Mouse (Mus musculus): ENCODE measurements around the gene Sod3. TPM values are rescaled to one million over a fixed set of nuclear protein-coding genes. Genes with fewer than 3 reads are reported as not detected.

Sod3 gene
- total RNA-seq, 2 experiments from 2014 or later, result 0.30 TPM; not detected in 1

DNA sequence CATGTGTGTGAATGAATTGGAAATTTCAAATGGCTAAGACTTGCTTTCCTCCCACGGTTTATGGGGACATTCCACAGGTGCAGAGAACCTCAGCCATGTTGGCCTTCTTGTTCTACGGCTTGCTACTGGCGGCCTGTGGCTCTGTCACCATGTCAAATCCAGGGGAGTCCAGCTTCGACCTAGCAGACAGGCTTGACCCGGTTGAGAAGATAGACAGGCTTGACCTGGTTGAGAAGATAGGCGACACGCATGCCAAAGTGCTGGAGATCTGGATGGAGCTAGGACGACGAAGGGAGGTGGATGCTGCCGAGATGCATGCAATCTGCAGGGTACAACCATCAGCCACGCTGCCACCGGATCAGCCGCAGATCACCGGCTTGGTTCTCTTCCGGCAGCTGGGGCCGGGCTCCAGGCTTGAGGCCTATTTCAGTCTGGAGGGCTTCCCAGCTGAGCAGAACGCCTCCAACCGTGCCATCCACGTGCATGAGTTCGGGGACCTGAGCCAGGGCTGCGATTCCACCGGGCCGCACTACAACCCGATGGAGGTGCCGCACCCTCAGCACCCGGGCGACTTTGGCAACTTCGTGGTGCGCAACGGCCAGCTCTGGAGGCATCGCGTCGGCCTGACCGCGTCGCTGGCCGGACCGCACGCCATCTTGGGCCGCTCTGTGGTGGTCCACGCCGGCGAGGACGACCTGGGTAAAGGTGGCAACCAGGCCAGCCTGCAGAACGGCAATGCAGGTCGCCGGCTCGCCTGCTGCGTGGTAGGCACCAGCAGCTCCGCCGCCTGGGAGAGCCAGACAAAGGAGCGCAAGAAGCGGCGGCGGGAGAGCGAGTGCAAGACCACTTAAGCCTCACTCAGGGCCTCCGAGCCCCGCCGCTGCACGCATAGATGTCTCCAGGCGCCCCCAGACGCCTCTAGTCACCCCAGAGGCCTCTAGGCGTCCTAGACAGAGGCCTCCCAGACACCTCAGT is 4.6 kb downstream of the Sod3 start:
- no peak for ATAC-seq (replicated peaks; ENCODE audit: low FRiP score, poor library complexity, severe bottlenecking)

- no peak for ATAC-seq (replicated peaks; ENCODE audit: low FRiP score, poor library complexity, severe bottlenecking)
Measured at GRCm38 (mm10) chr5:52370901-52371300, 7.3 kb downstream of the Sod3 start.

DNA sequence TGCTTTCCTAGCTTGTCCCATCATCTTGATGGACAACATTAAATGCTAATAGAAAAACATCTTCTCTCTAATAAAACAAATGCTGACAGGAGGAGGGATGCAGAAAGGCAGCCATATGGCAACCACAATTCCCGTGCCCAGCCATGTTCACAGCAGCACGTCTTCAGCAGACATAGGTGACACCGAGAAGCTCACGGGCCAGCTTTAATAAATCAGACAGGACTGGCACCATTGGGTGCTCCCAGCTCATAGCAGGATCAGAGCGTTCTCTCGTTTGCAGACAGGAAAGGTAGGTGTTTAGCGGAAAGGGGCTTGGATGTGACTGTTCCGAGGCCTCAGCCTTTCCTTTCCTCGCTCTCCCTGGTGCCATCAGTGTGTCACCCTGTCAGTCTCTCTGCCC is 12.3 kb downstream of the Sod3 start:
- ATAC-seq (replicated peaks; ENCODE audit: low FRiP score, poor library complexity, severe bottlenecking), result no peak

DNA sequence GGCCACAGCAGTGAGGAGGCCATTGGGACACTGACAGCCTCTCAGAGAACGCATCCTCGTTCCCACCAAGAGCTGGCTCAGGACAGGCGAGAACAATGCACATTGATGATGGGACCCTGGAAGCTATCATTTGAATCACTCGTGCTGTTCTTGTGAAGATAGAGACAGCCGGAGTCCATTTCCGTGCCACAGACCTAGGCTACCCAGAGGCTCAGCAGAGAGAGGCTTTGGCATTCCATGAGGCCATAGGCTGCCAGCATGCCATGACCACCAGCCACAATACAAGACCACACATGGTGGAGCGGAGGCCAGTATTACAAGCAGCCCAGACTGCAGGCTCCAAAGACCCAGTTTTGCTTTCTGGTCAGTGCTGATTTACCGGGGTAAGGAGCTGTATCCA is 19.2 kb downstream of the Sod3 start:
- no peak for ATAC-seq (replicated peaks; ENCODE audit: low FRiP score, poor library complexity, severe bottlenecking)

- ATAC-seq (replicated peaks; ENCODE audit: low FRiP score, poor library complexity, severe bottlenecking), result no peak
Measured at GRCm38 (mm10) chr5:52383748-52384147, 20.2 kb downstream of the Sod3 start.

GRCm38 (mm10) chr5:52386016-52386415 is 22.4 kb downstream of the Sod3 start:
- no peak for ATAC-seq (replicated peaks; ENCODE audit: low FRiP score, poor library complexity, severe bottlenecking)

DNA sequence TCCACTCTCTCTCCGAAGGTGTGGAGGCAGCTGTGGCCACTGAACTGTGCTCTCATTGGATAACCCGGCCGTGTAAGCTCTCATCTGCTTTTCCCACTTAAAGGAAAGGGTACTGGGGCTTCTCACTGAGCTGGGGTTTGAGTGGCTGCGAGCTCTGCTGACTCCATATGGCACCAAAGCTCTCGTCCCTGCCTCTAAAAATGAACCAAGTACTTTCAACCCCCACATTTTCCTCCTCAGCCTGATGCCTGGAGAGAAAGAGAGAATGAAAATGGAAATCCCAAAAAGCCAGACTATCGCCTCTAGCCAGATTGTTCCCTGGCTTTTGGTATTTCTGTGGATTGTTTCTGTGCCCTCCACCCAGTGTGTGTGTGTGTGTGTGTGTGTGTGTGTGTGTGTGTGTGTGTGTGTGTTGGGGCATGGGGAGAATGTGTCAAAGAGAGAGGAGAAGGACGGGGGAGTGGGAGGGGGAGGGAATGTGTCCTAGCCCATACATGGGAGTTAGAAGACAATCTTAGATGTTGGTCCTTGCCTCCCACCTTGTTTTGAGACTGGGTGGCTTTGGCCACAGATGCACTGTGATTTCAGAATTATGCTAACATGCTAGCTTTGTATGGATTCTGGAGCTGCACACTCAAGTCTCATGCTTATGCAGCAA is 24.6 kb downstream of the Sod3 start:
- no peak for ATAC-seq (replicated peaks; ENCODE audit: low FRiP score, poor library complexity, severe bottlenecking)

DNA sequence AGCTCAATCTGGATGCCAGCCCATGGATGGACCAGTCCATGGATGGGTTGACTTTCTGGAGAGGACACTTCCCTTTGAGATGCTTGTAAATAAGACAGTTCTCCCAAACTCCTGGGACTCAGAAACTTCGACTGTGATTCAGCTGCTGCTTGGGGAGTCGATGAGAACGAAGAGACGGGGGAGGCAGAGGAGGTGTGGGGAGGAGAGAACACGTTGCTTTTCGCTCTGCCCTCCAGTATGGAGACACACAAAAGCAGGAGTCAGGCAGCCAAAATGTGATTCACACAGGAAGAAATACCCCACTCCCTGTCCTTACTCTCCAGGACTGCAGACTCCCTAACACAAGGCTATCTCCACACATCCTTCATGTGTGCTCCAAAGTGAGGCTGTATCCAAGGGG is 26.8 kb downstream of the Sod3 start:
- no peak for ATAC-seq (replicated peaks; ENCODE audit: low FRiP score, poor library complexity, severe bottlenecking)

- ATAC-seq (replicated peaks; ENCODE audit: low FRiP score, poor library complexity, severe bottlenecking), result no peak
Measured at GRCm38 (mm10) chr5:52391471-52391870, 27.9 kb downstream of the Sod3 start.

DNA sequence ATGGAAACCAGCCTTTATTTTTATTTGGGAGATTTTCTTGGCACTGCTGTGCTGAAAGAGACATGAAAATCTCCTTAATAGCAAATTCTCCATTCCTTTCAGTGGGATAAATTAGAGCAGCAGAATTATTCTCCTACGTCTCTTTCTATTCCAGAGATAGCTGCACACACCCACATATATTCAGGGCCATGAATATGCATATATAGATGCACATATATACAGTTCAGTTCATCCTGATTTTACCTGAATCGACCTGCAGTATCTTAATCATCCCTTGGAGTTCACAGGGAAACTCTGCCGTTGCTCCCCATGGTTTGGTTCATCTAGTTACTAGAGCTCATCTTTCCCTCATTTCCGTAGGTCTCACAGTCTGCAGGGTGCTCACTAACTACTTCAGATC is 30.2 kb downstream of the Sod3 start:
- no peak for ATAC-seq (replicated peaks; ENCODE audit: low FRiP score, poor library complexity, severe bottlenecking)

- ATAC-seq (replicated peaks; ENCODE audit: low FRiP score, poor library complexity, severe bottlenecking), result no peak
Measured at GRCm38 (mm10) chr5:52404373-52404772, 40.8 kb downstream of the Sod3 start.

DNA sequence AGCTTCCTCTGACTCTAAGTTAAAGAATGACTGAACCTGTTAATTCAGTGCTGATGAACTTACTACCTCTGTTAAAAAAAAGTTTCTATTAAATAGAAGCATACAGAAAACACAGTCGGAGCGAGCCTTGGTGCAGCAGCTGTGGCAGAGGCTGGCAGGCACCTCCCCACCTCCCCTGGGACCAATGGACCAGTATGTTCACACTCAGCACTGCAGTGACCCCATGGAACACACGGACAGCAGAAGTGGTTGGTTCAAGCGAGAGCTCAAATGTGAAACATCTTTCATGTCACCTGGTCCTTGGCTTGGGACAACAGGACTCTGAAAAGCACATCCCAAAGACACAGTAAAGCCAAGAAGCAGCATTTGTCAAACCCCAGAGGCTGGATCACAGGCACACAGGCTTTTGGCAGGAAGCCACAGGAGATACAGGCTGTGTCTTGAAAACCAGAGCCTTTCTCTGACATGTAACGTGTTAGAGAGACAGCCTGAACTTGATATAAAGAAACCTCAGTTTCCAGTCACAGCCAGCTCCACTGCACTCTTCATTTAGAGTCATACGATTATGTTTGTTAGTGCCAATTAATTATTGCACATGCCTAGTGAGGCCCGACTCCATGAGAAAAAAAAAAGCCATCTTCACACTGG is 45.2 kb downstream of the Sod3 start:
- ATAC-seq (replicated peaks; ENCODE audit: low FRiP score, poor library complexity, severe bottlenecking), result no peak

DNA sequence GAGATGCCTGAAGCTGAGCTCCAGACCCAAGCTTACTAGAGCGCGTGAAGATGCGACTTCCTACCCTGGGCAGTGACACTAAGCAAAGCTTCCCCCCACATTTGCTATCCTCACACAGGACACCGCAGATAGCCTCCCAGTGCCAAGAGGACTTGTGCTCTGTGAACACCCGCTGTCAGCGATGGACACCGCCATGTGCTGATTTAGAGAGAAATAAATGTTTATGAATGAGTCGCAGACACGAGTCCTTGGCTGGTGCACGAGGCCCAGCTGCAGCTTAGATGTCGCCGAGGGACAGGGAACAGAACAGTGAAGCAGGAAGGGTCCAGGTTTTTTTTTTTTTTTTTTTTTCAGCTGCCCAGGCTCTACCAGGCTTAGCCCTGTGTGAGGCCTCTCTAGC is 46.6 kb downstream of the Sod3 start:
- ATAC-seq (replicated peaks; ENCODE audit: low FRiP score, poor library complexity, severe bottlenecking), result no peak

- no peak for ATAC-seq (replicated peaks; ENCODE audit: low FRiP score, poor library complexity, severe bottlenecking)
Measured at GRCm38 (mm10) chr5:52411567-52411966, 48.0 kb downstream of the Sod3 start.

DNA sequence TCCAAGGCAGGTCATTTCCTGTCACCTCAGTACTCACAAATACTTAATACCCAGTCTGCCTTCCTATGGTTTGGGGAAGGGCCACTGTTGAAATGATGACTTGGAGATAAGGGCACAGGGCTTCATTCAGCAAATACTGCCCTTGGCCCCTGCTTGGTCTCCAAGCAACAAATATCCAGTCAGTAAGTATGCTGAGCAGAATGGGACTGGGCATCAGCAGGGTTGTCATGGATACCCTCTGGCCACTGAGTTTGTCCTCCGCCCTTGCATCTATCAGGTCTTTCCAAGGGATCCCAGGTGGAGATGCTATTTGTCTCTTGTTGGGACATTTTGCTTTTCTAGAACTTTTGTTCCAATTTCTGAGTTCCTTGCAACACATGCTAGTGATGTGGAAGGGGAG is 51.6 kb downstream of the Sod3 start:
- no peak for ATAC-seq (replicated peaks; ENCODE audit: low FRiP score, poor library complexity, severe bottlenecking)

- no peak for ATAC-seq (replicated peaks; ENCODE audit: low FRiP score, poor library complexity, severe bottlenecking)
Measured at GRCm38 (mm10) chr5:52415917-52416316, 52.3 kb downstream of the Sod3 start.

DNA sequence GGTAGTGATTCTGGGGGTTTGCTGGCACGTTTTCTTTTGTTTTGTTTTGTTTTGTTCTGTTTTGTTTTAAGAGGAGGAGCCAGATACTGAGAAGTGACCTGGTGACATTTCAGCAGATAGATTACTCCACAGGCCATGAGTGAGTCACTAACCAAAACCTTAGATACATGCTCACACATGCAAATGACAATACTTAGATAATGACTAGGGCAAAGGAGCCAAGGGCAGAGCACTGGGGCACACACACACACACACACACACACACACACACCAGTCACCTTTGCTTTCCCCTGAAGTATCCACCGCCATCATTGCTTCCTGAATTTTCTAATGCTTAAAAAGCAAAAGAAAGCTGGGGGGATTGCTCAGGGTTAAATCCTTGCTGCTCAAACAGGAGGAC is 52.9 kb downstream of the Sod3 start:
- no peak for ATAC-seq (replicated peaks; ENCODE audit: low FRiP score, poor library complexity, severe bottlenecking)
